Mouse (Mus musculus): ENCODE data around the gene Ak2. TPM values are rescaled to one million over a fixed set of nuclear protein-coding genes. Genes with fewer than 3 reads are reported as not detected.

Ak2 gene
- polyA plus RNA-seq, 1 experiment from 2014 or later = 129 TPM

DNA sequence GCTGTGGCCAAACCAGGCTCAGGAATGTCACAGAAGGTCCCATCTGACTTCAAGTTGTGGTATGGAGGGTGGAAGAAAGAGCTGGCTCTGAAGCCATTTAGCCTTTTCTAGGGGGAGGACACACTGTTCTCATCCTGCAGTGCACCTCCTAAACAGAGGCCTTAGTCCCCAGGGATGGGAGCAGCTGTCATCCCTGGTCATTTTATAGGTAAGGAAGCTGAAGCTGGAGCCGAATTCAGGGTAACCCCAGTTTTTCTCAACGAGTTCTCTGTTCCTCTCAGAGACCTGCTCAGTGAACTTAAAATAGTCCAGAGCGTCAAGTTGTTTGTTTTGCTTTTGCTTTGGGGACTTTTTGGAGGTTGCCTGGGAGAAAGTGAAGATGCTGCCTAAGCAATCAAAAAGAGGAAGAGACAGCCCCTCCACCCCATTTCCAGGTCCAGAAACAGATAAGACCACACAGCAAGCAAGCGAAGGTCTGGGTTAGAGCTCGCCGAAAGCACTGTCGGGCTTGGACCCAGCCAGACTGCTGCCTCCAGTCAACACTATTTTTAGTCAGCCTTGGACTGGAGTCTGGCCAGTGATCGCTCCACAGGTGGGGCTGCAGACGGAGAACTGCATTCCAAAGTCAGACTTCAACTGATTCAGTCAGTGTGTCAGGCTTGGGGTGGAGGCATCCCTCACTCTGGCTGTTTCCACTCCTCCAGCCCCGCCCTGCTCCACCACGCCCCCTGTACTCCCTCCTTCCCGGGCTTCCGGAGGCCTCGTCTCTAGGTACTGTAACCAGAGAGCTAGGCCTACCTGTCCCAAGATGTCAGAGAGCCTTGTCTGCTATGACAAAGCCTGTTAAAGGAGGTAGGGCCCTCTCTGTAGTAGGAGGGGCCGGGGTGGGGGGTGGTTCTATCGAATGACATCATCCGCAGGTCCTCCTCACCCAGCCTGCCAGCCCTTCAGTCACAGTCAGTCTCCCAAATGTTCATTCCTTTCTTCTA lies 41.5 kb downstream of the Ak2 start:
- no peaks in the 10 kb centered on the region for H3K36me3 ChIP-seq (ENCODE audit: control insufficient read depth, insufficient read depth, low read length)
- H3K9ac ChIP-seq (ENCODE audit: low read length) = peak overlapping the region; percentile 28; the same call in 1 of the 2 replicates
- H3K4me3 ChIP-seq (ENCODE audit: control insufficient read depth in 1 of 2, insufficient read depth in 1 of 2, low read depth in 1 of 2, low read length in 2 of 2) = peak overlapping the region; percentile 16 to 17; a peak in 2 of 4 replicates
- H3K4me1 ChIP-seq (ENCODE audit: control insufficient read depth in 2 of 2, insufficient read depth in 2 of 2, low read length in 2 of 2) = peaks cover 24 to 25% of the 10 kb centered on the region in 2 experiments
- peak overlapping the region; percentile 52 for H3K4me2 ChIP-seq (ENCODE audit: low read length)
- H3K27ac ChIP-seq (replicated peaks in 1 of 2; ENCODE audit: control insufficient read depth in 1 of 2, insufficient read depth in 1 of 2, low read depth in 2 of 2, low read length in 2 of 2) = peak overlapping the region; percentile 83 to 91
- ATAC-seq (ENCODE audit: insufficient number of reproducible peaks, insufficient read depth, low FRiP score, low read depth) = peak; percentile 79
- 0 out of 2 replicates have a peak, but pooled peaks cover 3% of the 10 kb centered on the region for H3K9me3 ChIP-seq (ENCODE audit: control insufficient read depth, low read length)
- H3K27me3 ChIP-seq (ENCODE audit: control insufficient read depth, insufficient read depth, low read length) = no peaks in the 10 kb centered on the region
- WGBS = 4% methylated on average over 17 of the region's 17 CpGs

DNA sequence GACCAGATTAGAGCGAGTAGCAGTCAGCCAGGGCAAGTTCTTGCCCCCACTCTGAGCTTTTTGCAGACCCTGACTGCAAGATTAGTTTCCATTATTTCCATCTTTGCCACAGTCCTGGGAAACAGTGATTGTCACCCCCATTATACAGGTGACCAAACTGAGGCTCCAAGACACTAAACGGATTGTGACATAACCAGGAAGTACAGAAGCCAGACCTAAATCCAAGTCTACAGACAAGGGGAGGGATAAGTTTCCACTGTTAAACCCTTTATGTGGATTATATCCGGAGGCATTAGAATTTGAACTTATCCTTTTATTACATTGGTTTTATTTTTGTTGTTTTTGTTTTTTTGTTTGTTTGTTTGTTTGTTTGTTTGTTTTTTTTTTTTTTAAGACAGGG lies 42.5 kb downstream of the Ak2 start:
- peaks cover 24 to 25% of the 10 kb centered on the region in 2 experiments for H3K4me1 ChIP-seq (ENCODE audit: control insufficient read depth in 2 of 2, insufficient read depth in 2 of 2, low read length in 2 of 2)
- no peaks in the 10 kb centered on the region for H3K27me3 ChIP-seq (ENCODE audit: control insufficient read depth, insufficient read depth, low read length)
- WGBS = 90% methylated on average over 3 of the region's 3 CpGs
- 0 out of 2 replicates have a peak, but pooled peaks cover 3% of the 10 kb centered on the region for H3K9me3 ChIP-seq (ENCODE audit: control insufficient read depth, low read length)
- H3K9ac ChIP-seq (ENCODE audit: low read length) = no peak overlapping the region
- peak overlapping the region; percentile 83 to 91; a peak in 2 of 4 replicates for H3K27ac ChIP-seq (replicated peaks in 1 of 2; ENCODE audit: control insufficient read depth in 1 of 2, insufficient read depth in 1 of 2, low read depth in 2 of 2, low read length in 2 of 2)
- ATAC-seq (ENCODE audit: insufficient number of reproducible peaks, insufficient read depth, low FRiP score, low read depth) = no peak
- H3K36me3 ChIP-seq (ENCODE audit: control insufficient read depth, insufficient read depth, low read length) = no peaks in the 10 kb centered on the region
- no peak overlapping the region for H3K4me2 ChIP-seq (ENCODE audit: low read length)
- H3K4me3 ChIP-seq (ENCODE audit: control insufficient read depth in 1 of 2, insufficient read depth in 1 of 2, low read depth in 1 of 2, low read length in 2 of 2) = no peak overlapping the region

DNA sequence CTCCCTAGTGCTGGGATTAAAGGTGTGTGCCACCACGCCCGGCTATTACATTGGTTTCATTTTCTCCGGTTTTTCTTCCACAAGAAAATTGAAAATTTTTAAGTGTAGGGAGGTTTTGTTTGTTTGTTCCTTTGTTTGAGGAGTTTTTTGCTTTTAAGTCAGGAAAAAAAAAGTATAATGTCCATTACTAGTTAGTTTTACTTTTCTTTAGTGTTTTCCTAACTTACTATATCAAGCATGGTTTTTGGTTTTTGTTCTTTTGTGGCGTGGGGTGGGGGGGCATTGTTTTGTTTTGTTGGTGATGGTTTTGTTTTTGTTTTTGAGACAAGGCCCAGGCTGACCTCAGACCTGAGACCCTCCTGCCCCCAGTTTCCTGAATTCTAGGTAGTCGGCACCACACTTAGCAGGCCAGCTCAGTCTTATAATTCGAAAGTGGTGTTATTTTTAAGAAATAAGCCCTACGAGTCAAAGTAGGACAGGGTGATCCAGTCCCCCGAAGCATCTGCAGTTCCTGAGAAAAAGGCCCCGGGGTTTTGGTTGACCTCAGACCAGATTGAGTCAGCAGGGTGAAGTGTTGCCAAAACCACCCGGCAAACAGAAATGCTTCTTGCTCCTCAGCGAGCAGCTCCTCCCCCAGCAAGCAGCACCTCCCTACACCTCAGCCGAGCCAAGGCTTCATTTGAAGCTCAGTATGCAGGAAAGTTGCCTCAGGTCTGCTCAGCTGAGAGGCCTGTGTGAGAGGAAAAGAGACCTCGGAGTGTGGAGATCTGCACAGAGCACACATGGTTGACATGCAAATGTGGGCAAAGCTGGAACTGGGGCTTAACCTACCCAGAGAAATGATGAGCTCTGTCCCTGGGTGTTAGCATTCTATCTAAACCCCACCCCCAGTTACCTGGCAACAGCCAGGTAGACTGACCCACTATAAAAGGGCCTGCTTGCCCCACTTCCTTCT lies 43.2 kb downstream of the Ak2 start:
- Histone ChIP-seq H3K36me3 (ENCODE audit: control insufficient read depth, insufficient read depth, low read length) (no peaks in the 10 kb centered on the region), H3K9me3 (ENCODE audit: control insufficient read depth, low read length) (0 out of 2 replicates have a peak, but pooled peaks cover 3% of the 10 kb centered on the region), H3K4me2 (ENCODE audit: low read length) (no peak overlapping the region), H3K27me3 (ENCODE audit: control insufficient read depth, insufficient read depth, low read length) (no peaks in the 10 kb centered on the region), H3K27ac (replicated peaks in 1 of 2; ENCODE audit: control insufficient read depth in 1 of 2, insufficient read depth in 1 of 2, low read depth in 2 of 2, low read length in 2 of 2) (no peak overlapping the region), H3K9ac (ENCODE audit: low read length) (no peak overlapping the region; the same call in 1 of the 2 replicates), H3K4me3 (ENCODE audit: control insufficient read depth in 1 of 2, insufficient read depth in 1 of 2, low read depth in 1 of 2, low read length in 2 of 2) (no peak overlapping the region), H3K4me1 (ENCODE audit: control insufficient read depth in 2 of 2, insufficient read depth in 2 of 2, low read length in 2 of 2) (peaks cover 24 to 25% of the 10 kb centered on the region in 2 experiments)
- 54% methylated on average over 13 of the region's 13 CpGs for WGBS
- ATAC-seq (ENCODE audit: insufficient number of reproducible peaks, insufficient read depth, low FRiP score, low read depth) = no peak

DNA sequence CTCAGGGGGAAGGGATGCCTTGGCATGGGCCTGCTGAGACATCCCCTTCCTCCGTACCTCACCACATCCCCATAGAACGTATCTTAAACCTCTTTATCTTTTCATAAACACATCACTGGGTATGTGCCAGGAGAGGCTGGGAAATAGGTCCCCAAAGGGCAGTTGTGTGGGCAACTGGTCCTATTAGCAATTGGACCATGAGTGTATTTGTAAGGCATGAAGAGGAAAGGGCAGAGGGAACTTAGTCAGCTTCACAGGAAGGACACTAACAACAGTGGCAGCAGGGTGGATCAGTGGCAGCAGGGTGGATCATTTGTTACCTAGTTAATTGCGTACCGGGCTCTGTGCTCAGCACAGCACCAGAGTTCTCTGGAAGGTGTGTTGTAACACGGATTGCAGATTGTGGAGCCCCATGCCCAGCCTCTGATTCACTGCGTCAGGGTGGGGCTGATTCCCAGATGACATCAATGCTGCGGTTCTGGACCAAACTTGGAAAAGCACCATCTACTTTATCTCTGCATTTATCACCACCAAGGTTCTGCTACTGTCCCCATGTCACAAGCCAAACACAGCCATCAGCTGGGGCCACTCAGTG lies 44.2 kb downstream of the Ak2 start:
- Histone ChIP-seq H3K9ac (ENCODE audit: low read length) (no peak overlapping the region), H3K4me1 (ENCODE audit: control insufficient read depth in 2 of 2, insufficient read depth in 2 of 2, low read length in 2 of 2) (peaks cover 24 to 25% of the 10 kb centered on the region in 2 experiments), H3K27ac (replicated peaks in 1 of 2; ENCODE audit: control insufficient read depth in 1 of 2, insufficient read depth in 1 of 2, low read depth in 2 of 2, low read length in 2 of 2) (no peak overlapping the region), H3K27me3 (ENCODE audit: control insufficient read depth, insufficient read depth, low read length) (no peaks in the 10 kb centered on the region), H3K36me3 (ENCODE audit: control insufficient read depth, insufficient read depth, low read length) (no peaks in the 10 kb centered on the region), H3K4me3 (ENCODE audit: control insufficient read depth in 1 of 2, insufficient read depth in 1 of 2, low read depth in 1 of 2, low read length in 2 of 2) (no peak overlapping the region), H3K9me3 (ENCODE audit: control insufficient read depth, low read length) (0 out of 2 replicates have a peak, but pooled peaks cover 3% of the 10 kb centered on the region), H3K4me2 (ENCODE audit: low read length) (no peak overlapping the region)
- ATAC-seq (ENCODE audit: insufficient number of reproducible peaks, insufficient read depth, low FRiP score, low read depth) = no peak
- WGBS = 64% methylated on average over 7 of the region's 7 CpGs

DNA sequence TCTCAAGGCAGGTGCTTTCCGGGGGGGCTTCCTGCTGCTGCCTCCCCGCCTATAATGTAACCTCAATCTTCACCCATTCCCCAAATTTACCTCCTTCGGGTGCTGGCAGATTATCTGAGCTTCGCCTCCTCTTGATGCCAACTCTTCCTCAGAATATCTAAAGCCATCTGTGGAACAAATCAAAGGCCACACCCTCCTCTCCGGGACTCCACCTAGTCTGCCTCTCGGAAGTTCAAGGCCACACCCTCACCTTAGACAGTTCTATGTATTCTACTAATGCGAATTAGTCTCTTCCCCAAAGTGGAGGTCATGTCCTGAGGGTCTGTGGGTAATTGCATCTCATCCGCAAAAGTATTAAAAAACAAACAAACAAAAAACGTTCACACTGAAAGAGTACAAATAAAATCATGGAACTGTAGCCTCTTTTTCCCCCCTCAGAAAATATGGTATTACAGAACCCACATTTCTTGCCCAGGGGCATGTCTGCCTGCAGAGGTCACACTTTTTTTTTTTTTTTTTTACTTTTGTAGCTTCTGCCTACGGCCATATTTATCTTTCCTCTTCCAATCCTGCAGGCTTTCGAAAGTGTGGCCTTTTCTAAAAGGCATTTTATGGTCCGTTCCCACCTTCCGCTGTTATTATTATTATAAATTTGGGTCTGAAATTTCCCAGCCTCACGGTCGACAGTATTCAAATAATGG lies 56.1 kb downstream of the Ak2 start:
- peak overlapping the region; percentile 98 for H3K4me2 ChIP-seq (ENCODE audit: low read length)
- H3K4me3 ChIP-seq (ENCODE audit: control insufficient read depth in 1 of 2, insufficient read depth in 1 of 2, low read depth in 1 of 2, low read length in 2 of 2) = peak overlapping the region; percentile 60 to 66; a peak in 3 of 4 replicates
- H3K36me3 ChIP-seq (ENCODE audit: control insufficient read depth, insufficient read depth, low read length) = no peaks in the 10 kb centered on the region
- H3K9me3 ChIP-seq (ENCODE audit: control insufficient read depth, low read length) = no peaks in the 10 kb centered on the region
- H3K27me3 ChIP-seq (ENCODE audit: control insufficient read depth, insufficient read depth, low read length) = peaks cover 30% of the 10 kb centered on the region
- no peak for ATAC-seq (ENCODE audit: insufficient number of reproducible peaks, insufficient read depth, low FRiP score, low read depth)
- peak overlapping the region; percentile 75 for H3K9ac ChIP-seq (ENCODE audit: low read length)
- peaks cover 7 to 14% of the 10 kb centered on the region in 2 experiments for H3K4me1 ChIP-seq (ENCODE audit: control insufficient read depth in 2 of 2, insufficient read depth in 2 of 2, low read length in 2 of 2)
- 23% methylated on average over 15 of the region's 15 CpGs for WGBS
- H3K27ac ChIP-seq (replicated peaks in 1 of 2; ENCODE audit: control insufficient read depth in 1 of 2, insufficient read depth in 1 of 2, low read depth in 2 of 2, low read length in 2 of 2) = no peak overlapping the region

DNA sequence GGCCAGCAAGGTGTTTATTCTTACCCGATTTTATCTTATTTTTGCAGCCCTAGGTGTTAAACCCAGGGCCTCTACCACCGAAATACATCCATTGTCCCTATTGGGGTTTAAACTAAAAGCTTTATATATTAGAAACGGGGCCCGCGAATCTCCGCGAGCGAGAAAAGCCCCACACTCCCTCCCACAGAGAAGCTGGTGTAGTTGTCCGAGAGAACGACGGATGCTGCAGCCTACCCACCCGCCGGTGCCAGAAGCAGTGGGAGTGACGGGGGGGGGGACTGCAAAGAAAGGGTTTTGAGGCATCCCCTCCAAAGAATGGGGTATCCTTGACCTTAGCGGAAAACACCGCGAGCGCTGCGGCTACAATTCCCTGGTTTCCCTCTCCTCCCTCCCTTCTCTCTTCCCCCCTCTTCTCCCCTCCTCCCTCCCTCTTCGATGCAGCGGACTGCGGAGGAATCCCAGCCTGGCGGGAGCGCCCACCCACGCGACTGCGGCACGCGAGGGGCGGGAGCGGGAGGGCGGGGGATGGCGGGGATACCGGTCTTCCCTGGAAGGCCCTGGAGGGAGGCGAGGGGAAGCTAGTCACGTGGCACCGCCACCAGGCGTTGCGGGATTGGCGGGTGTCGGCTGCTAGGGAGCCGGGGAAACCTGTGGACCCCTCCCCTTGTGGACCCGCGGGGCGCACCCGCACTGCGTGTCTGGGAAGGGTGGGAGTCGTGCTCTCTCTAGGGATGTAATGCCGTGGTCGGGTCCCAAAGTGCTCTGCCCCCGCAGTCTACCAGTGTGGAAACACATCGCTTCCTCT lies 56.9 kb downstream of the Ak2 start:
- peak overlapping the region; percentile 98 for H3K4me2 ChIP-seq (ENCODE audit: low read length)
- H3K36me3 ChIP-seq (ENCODE audit: control insufficient read depth, insufficient read depth, low read length) = no peaks in the 10 kb centered on the region
- no peaks in the 10 kb centered on the region for H3K9me3 ChIP-seq (ENCODE audit: control insufficient read depth, low read length)
- H3K27ac ChIP-seq (replicated peaks in 1 of 2; ENCODE audit: control insufficient read depth in 1 of 2, insufficient read depth in 1 of 2, low read depth in 2 of 2, low read length in 2 of 2) = peak overlapping the region; percentile 24 to 68
- WGBS = under 1% methylated on average over 52 of the region's 52 CpGs
- H3K4me1 ChIP-seq (ENCODE audit: control insufficient read depth in 2 of 2, insufficient read depth in 2 of 2, low read length in 2 of 2) = peaks cover 7 to 14% of the 10 kb centered on the region in 2 experiments
- ATAC-seq (ENCODE audit: insufficient number of reproducible peaks, insufficient read depth, low FRiP score, low read depth) = peak; percentile 70
- peak overlapping the region; percentile 75 for H3K9ac ChIP-seq (ENCODE audit: low read length)
- H3K27me3 ChIP-seq (ENCODE audit: control insufficient read depth, insufficient read depth, low read length) = peaks cover 30% of the 10 kb centered on the region
- H3K4me3 ChIP-seq (ENCODE audit: control insufficient read depth in 1 of 2, insufficient read depth in 1 of 2, low read depth in 1 of 2, low read length in 2 of 2) = peak overlapping the region; percentile 60 to 66

Measured in heart, embryonic 14.5 days (tissue).